Mouse (Mus musculus) cerebellum, adult 9-11 months (tissue): ENCODE data around the gene Timm50.

Source experiments
- DNase-seq: peaks from one replicate; pipeline ENCODE4 v3.0.0; 2022

Gene Timm50

DNA sequence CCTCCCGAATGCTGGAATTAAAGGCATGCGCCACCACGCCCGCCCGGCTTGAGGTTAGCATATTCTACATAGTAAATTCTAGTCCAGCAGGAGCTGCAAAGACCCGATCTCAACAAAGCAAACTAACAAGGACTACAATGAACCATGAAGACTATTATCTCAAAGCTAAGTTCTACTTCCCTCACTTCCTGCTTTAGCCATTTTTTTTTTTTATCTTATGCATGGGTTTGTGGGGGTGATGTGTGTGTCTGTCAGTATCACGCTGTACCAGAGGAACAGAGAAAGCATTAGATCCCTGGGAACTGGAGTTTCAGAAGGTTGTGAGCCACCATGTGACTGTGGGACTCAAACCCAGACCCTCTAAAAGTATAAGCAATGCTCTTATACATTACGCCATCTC lies 13.4 kb upstream of the Timm50 start:
- no peak for DNase-seq

DNA sequence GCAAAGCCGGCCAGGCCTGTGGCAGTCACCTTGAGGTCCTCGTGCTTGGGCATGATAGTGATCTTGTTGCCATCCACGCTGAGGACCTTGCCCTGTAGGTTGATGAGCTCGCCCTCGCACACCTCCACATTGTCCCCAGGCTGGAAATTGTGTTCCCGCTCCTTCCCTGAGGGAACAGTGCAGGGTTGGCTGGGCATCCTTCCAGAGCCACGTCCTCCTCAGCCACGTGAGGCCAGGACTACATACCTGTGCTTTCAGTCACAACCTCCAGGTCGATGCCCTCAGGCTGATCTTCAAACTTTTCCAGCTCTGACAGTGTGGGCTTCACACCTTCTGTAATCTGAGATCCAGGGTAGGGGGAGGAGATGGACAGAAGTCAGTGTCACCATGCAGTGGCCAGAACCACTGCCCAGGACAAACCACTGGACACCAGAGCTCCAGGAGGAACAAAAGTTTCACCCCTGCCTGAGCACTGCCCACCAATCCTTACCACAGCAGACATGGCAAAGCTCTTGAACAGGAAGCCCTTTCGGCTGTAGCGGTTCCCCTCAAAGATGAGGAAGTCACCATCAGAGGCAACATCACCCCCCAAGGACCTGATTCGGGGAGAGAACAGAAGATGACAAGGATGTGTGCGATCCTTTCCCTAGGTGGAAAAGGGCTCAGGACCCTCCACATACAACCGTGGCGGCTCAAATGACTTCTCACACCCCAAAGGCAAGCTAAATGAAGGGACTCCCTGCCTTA lies 10.3 kb upstream of the Timm50 start:
- no peak for DNase-seq

DNA sequence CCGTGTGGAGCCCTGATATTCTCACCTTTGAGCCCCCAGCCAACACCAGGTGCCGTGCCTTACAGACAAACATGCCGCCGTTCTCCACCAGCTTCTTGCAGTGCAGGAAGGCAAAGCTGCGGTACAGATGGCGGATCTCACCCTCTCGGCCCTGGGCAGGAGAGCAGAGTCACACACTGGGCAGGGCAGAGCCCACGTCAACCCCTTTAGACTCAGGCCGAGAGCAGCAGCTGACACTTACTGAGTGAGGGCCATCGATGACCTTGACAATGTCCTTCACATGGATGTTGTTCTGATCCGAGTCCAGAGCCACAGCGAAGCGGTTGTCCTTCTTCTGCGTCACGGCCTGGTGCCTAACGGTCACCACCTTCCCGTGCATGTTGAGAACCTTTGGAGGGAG lies 6.8 kb upstream of the Timm50 start:
- DNase-seq: no peak

DNA sequence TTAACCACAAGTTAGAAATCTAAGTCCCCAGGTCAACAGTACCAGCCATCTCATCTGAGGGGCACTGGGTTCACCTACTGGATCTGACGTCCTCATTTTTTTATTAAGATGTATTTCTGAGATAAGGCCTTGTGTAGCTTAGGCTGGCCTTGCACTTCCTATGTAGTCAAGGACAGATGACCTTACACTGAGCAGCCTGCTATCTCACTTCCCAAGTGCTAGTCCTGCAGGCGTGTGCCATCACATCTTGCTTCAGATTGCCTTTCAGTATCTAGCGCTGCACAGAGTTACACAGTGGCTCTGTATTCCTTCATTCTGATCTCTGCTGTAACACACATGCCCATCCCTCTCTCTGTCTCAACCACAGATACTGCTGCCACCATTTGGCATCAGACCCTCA lies 6.2 kb upstream of the Timm50 start:
- DNase-seq: no peak

DNA sequence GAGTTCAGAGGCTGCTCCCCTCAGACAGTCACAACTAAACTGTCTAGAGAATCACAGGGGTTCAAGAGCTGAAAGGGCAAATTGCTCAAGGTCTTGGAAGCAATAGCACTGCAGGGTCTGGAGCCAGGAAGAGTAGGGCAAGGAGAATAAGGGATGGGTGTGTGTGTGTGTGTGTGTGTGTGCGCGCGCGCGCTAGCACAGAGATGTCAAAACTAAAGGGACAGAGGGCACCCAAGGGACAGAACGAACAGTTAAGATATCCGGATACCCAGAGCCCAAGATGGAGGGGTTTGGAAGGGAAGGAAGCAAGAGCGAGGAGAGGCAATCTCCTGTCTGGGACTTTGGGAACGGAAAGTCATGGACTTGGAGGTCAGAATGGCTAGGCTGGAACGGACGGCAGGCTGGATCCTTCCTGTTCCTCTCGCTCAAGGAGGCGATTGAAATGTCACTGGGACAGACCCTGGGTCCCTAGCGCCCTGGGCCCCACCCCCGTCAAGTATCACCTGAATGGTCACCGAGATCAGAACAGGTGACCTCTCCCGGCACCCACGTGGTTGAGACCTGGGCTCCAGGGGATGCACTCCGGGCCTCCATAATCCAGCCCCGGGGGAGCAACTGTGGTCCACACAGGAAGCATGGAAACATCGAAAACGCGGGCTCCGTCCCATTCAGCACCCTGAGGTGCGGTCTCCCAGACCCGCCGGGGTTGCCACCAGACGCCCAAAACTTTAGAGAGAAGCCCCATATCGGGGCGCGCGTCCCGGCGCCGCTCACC lies 534 bp downstream of the Timm50 start:
- DNase-seq: no peak

DNA sequence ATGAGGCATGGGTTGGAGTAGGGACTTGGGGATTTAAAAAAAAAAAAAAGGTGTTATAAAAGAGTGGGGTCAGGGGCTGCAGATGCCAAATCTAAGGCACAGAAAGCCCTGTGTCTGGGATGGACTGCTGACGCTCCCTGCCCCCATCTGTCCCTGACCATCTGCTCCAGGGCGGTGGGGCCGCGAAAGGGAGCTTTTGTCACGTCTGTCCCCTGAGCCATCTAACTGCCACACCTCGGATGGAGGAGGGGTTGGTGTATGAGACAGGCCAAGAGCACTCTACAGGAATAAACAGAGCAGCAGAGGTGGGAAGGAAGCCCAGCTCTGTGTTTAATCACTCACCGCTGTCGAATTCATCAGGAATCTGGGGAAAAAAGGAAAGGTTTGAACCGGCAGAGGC lies 2.1 kb downstream of the Timm50 start:
- DNase-seq: no peak

DNA sequence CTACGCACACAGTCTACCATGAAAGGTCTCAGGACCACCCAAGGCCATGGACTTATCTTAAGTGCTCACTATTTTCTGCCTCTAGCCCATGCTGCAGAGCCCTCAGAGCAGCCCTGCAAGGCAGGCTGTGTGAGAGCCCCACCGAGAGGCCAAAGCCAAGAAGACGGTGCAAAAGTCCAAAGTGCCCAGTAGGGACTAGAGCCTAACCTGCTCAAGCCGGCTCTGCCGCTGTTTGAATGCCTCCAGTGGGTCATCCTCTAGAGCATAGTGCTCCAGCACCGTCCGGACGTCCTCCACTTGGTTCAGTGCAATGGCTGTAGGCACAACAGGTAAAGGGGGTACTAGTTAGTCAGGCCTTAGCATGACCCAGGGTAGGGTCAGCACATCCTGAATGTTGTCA lies 5.7 kb downstream of the Timm50 start:
- no peak for DNase-seq

DNA sequence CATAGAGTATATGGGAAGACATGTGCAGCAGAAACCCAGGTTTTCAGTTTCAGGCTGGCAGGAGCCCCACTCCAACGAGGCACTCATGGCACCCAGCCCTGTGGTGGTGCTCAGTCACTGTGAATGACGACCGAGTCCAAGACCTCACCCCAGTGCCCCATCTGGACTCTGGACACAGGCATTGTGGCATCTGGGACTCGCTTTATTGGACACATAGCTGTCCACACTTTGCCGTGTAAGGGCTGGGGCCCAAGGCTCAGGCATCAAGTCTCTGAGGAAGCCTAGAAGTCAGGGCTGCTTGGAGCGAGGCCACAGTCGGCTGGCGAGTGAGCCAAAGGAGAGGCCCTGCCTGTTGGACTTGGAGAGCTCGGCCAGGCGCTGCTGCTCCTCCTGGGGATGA lies 6.2 kb downstream of the Timm50 start:
- no peak for DNase-seq

DNA sequence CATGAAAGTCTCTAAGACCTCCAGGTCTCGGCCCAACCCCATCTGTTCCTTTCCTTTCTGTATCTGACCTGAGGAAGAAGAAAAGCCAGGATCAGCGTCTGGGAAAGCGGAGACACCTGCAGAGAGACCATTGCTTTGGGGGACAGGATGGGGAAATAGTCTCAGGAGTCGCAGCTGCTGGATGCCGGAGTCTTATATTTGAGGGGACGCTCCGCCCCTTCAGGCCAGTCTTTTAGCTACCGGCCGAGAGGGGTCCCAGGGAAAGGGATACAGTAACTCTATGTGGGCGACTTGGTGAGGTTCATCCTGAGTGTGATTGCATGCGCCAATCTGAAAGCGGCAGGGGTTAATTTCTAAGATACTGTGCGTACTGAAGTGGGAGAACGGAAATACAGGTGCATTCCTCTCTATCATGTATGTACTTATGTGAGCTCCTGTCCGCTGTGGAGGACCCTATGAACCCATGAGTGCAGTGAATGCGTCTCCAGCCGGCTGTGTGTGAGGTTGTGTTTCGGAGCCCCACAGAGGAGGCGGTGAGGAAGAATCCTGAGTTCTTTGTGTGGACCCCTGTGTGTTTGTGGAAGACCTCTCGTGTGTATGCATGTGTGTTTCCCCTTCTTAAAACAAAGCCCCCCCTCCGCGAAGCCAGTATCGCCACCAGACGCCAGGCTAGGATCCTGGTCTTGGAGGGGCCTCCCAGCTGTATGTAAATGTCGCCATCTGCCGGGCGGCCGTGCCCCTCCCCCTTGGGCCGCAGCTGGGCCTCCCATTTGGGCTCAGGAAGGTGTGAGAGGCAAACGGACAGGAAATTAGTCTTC lies 10.0 kb downstream of the Timm50 start, which contains the start of gene Dll3:
TSS of gene Dll3 (minus strand) at position 623 of the 818 bp plus-strand sequence.
- DNase-seq: no peak

DNA sequence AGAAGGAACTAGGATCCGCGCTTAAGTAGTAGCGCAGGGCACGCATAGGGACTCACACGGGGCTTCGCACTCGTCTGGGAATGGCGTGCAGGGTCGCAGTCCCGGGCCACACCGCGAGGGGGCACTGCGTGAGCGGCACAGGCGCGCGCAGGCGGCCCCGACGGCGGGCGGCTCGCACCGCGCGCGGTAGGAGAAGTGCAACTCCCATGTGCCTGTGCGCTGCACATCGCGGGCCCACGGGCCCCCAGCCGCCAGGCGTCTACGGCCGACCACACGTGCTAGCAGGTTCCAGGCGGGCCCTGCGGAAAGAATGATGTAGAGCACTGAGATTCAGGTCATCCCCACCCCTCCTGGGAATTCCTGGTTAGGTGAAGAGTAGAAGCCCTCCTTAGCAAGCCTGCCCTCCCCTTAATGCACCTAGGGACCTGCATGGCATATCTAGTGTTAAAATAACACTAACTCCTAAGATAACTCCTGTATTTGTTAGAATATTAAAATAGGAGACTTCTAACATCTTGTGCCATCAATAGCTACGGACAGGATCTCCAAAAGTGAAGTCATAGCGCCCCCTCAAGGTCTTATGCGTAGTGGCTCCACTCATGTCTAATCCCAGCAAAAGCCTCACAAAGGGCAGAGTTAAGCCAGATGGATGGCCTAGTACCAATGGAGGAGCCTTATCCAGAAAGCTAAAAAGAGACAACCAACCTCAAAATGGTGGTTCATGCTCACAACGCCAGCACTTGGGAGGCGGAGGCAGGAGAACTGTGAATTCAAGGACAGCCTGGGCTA lies 12.8 kb downstream of the Timm50 start:
- DNase-seq: peak; percentile 63

DNA sequence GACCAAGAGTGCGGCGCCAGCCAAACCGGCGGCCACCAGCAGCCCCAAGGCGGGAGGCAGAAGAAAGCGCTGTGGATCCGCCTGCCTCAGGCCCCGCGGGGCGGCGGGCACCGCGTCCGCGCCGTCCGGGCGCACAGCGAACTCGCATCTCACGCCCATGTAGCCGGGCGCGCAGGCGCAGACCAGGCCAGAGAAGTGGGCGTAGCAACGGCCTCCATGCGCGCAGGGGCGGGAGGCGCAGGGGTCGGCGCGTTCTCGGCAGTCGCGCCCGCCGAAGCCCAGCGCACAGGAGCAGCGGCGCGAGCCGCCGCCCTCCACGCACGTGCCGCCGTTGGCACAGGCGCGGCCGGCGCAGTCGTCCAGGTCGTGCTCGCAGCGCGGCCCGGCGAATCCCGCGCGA lies 17.4 kb downstream of the Timm50 start:
- peak; percentile 41 for DNase-seq

DNA sequence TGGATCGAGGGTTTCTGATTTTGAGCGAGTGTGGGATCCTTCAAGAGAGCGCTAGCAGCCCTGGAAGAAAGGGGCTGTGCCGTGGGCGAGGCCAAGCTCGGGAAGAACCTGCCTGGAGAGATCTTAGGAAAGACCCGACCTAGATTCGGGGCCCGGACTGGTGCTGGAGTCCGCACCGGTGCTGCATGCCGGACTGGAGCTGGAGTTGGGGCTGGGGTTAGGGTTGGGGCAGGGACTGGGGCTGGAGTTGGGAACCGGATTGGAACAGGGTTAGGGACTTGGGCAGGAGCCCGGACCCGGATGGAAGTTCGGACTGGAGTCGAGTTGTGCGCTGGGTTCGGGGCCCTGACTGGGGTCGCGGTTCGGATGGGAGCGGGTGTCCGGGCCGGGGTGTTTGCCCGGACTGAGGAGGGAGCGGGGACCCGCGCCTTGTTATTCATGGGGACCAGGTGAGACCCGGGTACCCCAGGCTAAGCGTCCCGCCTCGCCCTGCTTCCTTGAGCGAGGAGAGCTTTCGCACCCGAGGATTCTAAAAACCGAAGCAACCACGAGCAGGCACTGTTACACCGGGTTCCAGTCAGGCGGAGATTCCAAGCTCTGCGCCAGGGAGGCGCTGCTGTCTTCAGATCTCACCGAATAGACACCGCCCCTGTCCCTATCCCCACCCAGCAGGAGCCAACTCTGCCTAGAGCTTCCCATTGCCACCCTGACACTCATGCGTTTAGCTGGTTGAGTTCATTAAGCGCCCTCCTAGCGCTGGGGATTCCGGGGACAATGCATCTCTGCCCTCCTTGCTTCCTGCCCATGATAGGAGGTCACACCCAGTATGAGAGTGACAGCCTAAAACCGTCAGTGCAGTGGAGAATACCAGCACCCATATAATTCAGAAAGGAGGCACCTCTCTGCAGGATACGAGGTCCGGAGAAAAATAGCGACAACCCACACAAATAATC lies 21.0 kb downstream of the Timm50 start, which contains the start of gene Selenov:
TSS of gene Selenov (minus strand) at position 549 of the 953 bp plus-strand sequence.
- no peak for DNase-seq

DNA sequence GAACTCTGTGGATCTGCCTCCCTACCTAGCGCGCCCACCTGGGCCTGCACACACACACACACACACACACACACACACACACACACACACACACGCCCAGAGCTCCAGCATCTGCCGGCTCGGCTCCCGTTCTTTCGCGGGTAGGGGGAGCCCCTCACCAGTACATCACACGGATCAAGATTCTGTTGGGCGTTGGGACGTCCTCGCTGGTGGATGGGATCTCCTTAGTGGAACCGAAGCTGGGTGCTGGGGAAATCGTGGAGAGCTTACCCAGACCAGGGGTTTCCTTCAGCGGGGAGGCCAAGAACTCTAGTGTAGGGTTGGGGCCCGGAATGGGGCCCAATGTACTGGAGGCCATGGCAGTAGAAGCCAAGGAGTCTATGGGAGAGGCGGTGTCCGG lies 21.7 kb downstream of the Timm50 start:
- DNase-seq: no peak

DNA sequence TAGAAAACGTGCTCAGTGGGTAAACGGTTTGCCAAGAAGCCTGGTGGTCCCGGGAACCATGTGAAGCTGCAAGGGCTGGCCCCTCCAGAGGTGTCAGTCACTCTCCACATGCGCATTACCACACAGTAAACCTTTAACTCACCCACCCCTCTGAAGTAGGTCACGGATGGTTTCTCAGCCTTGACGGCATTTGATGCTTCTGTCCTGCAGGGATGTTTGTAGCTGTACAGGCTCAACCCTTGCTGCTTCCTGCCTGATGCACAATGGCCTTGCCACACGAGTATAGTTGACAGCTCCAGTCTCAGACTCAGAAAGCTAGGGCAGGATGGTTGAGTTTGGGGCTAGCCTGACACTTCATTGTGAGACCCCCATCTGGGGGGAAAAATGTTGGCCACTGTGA lies 31.2 kb downstream of the Timm50 start:
- DNase-seq: no peak

DNA sequence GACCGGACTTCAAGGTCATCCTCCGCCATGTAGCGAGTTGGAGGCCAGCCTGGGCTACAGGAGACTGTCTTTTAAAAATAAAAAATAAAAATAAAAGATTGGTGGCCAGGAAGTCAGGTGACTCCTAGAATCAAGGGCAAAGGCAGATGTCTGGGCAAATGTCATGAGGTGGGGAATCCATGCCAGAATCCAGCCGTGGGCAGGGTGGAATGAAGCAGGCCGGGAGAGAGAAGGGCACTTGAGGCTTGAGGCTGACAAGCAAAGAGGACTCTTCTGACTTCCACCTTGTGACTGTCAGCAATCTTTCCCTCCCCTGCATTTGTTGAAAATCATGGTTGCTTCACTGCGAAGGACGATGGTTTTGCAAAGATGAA lies 33.6 kb downstream of the Timm50 start:
- peak; percentile 41 for DNase-seq

DNA sequence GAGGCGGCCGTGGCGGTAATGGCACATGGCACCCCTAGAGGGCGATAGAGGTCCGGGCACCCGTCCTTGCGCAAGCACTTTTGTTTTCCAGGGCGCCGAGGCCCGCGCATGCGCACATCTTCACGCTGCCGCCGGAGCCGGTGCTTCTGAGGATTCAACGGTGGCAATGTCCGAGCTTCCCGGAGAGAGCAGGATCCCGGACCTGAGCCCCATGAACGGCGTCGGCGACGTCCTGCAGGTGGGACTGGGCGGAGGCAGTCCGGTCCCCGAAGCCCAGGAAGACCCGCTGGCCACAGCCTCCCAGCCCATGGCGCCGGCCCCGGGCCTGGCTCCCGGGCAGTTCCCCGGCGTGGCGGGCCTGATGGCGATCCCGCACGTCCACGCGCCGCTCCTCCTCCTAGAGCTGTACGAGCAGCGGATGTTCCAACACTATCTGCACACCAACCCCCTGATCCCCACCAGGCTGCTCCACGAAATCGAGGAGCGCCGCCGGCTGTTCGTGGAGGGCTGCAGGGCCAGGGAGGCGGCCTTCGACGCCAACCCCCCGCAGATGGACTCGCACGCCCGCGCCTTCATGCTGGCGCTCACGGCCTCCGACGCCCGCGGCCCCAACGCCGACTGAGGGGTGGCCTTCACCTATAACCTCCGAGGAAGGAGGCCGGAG lies 34.1 kb downstream of the Timm50 start, which contains the start of gene Eid2b:
TSS of gene Eid2b (plus strand) at position 125 of the 664 bp plus-strand sequence.
- peak; percentile 95 for DNase-seq

DNA sequence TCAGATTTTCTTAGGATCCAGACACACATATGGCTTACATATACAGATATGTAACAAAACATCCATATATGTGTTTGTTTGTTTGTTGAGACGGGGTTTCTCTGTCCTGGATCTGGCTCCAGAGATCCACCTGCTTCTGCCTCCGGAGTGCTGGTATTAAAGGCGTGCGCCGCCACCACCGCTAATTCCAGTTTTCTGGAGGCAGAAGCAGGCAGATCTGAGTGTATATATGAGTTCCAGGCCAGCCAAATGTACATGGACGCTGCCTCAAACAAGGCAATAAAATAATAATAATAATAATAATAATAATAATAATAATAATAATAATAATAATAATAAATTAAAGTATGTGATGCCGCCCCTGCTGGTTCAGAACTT lies 34.6 kb downstream of the Timm50 start:
- no peak for DNase-seq

DNA sequence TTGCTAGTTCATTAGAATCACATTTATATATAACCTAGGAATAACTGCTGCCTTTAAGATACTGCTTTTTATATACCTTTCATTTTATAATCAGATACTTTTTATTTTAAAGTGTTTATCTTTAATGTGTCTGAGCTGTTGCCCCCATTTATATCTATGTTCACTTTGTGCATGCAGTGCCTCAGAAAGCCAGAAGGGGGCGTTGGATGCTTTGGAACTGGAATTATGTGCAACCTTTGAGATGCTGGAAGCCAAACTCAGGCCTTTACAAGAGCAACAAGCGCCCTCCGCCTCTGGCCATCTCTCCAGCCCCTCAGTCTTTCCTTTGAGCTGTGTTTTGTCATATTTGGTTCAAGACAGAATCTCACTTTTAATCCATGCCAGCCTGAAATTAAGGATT lies 40.1 kb downstream of the Timm50 start:
- no peak for DNase-seq

DNA sequence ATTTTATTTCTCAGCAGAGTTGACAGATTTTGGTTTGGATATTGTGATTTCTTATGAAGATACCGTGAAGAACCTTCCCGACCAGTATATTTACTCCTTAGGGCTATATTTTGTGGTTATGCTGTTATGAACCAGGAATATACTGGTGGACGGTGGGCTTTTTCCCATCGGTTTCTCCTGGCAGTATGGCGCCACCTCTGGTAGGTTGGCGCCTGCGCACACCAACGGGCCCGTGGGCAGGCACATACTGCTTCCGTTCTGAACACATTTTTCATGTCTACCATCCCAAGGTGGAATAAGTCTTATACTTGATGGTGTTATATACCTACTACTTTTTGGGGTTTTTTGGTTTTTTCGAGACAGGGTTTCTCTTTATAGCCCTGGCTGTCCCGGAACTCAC lies 42.5 kb downstream of the Timm50 start:
- no peak for DNase-seq

DNA sequence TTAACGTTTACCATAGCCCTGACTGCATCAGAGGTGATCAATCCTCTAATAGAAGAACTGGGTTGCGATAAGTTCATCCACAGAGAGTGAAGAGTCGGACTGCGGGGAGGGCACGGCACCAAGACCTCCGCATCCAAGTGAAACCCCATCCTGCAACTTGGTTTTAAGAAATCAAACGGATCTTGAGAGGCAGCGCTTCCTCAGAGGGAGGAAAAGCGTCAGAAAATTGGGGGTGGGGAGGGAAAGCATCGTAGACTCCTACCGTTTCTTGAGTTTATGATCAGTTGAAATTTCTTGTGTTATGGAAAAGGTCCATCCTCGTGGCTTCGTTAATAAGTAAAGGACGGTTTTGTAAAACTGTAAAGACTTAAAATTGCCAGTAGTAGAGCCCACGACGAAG lies 43.3 kb downstream of the Timm50 start:
- no peak for DNase-seq

DNA sequence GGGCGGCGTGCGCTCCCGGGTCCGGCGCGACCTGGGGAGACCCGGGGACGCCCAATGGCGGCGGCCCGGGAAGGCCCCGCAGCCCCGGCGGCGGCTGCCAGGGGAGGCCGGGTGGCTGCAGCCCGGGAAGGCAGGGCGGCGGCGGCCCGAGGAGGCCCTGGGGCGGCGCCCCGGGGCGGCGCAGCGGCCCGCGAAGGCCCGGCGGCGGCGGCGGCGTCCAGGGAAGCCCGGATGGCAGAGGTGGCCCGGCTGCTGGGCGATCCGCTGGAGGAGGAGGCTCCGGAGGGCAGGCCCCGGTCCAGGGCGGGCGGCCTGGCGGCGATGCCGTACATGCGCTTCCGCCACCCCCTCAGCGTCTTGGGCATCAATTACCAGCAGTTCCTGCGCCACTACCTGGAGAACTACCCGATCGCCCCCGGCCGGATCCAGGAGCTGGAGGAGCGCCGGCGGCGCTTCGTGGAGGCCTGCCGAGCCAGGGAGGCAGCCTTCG lies 43.8 kb downstream of the Timm50 start:
- peak; percentile 69 for DNase-seq
